Mouse (Mus musculus): ENCODE results near the gene Ccdc163.

The Ccdc163 gene

GRCm38 (mm10) chr4:116703804-116704203, 4.5 kb upstream of the Ccdc163 start:
- DNase-seq (ENCODE audit: low read depth, low spot score): peak; percentile 84

GRCm38 (mm10) chr4:116707666-116708065, 643 bp upstream of the Ccdc163 start:
- peak; percentile 43 for DNase-seq (ENCODE audit: low read depth, low spot score)

GRCm38 (mm10) chr4:116708791-116709390, 582 bp downstream of the Ccdc163 start:
- peak; percentile 33 for DNase-seq (ENCODE audit: low read depth, low spot score)

- no peak for DNase-seq (ENCODE audit: low read depth, low spot score)
These were observed 1.8 kb downstream of the Ccdc163 start for GRCm38 (mm10) chr4:116710154-116710553.

DNA sequence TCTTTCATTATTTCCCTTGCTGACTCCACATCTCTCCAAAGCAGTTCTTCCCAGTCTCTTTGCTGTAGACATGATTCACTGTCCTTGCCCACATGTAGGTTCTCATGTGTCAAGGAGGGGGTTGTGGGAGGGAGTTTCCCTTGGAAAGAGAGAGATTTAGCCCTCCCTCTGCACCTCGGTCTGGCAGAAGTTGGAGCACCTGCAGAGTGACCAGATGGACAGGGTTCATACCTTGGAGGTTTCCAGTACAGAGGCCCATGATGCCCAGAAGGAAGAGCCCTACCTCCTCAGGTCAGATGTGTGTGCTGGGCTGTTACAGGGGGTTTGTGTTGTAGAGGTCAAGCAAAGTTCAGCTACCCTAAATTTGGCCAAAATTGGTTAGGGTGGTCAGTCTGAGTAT, 4.2 kb downstream of the Ccdc163 start:
- DNase-seq (ENCODE audit: low read depth, low spot score): no peak

DNA sequence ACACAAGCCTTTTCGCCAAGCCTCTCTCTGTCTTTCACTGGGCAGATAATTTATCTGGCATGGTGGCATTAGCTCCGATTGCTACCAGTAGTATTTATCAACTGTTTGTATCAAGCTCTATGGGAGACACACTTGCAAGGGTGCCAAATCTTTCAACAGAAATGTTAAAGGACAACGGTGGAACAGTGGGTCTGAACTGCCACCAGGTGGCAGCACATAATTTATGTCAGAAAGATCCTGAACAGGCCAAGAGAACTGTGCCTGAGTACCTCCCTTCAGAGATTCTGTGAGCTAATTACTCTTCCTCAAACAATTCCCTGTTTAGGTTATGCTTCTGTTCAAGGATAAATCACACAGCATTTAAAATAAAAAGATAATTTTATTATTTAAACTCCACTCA, 11.1 kb downstream of the Ccdc163 start:
- peak; percentile 92 for DNase-seq (ENCODE audit: low read depth, low spot score)

- DNase-seq (ENCODE audit: low read depth, low spot score): peak; percentile 99
These were observed 12.2 kb downstream of the Ccdc163 start, which contains the start of gene Tesk2 for GRCm38 (mm10) chr4:116720343-116721097. TSS of gene Tesk2 (plus strand) at chr4:116720948.

GRCm38 (mm10) chr4:116721098-116721628, 12.9 kb downstream of the Ccdc163 start:
- no peak for DNase-seq (ENCODE audit: low read depth, low spot score)

- DNase-seq (ENCODE audit: low read depth, low spot score): no peak
These were observed 13.9 kb downstream of the Ccdc163 start for GRCm38 (mm10) chr4:116722230-116722629.

DNA sequence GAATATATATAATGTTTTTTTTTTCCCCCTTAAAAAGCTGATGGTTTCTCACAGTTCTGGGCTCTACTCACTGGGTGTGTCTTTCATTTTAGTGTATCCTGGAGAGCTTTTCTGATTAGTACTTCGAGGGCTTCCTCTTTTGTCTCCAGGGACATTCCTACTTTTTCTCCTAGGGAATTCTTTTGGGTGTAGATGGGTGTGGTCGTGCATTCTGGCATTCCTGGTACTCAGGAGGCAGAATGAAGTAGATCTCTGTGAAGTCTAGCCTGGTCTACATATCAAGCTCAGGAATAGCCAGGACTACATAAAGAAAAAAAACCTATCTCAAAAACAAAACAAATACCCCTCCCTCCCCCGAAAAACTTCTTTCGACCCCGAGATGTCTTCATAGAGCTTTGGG, 17.1 kb downstream of the Ccdc163 start:
- no peak for DNase-seq (ENCODE audit: low read depth, low spot score)

DNA sequence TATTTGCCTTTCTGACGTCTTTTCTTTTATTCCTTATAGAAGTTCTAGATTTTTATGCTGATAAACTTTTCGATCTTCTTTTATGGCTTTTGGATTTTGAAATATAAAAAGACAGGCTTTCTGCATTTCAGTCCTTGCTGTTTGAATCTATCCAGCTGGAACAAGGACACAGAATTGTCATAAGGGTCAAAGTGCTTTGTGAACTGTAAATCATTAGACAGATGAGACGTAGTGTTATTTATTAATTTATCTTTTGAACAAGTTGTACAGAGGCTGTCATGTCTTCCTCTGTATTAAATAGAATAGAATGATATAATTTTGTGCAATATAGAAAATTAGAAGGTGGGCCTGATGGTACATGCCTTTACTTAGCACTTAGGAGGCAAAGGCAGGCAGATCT, 19.1 kb downstream of the Ccdc163 start:
- no peak for DNase-seq (ENCODE audit: low read depth, low spot score)

DNA sequence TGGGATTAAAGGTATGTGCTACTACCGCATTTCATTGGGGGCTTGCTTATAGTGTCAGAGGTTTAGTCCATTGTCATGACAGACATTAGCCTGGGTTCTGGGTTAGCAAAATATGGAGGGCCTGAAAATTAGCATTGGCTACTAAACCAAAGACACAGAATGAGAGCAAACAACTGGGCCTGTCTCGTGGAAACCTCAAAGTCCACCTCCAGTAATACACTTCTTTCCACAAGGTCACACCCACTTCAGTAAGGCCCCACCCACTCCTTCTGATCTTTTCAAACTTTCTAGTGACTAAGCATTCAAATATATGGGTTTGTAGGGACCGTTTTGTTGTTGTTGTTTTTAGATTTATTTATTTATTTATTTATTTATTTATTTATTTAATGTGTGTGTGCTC, 21.2 kb downstream of the Ccdc163 start:
- no peak for DNase-seq (ENCODE audit: low read depth, low spot score)

- no peak for DNase-seq (ENCODE audit: low read depth, low spot score)
These were observed 22.8 kb downstream of the Ccdc163 start for GRCm38 (mm10) chr4:116731077-116731476.

- DNase-seq (ENCODE audit: low read depth, low spot score): no peak
These were observed 24.0 kb downstream of the Ccdc163 start for GRCm38 (mm10) chr4:116732355-116732754.

GRCm38 (mm10) chr4:116734996-116735395, 26.7 kb downstream of the Ccdc163 start:
- no peak for DNase-seq (ENCODE audit: low read depth, low spot score)

- DNase-seq (ENCODE audit: low read depth, low spot score): no peak
These were observed 30.9 kb downstream of the Ccdc163 start for GRCm38 (mm10) chr4:116738972-116739751.

- peak; percentile 57 for DNase-seq (ENCODE audit: low read depth, low spot score)
These were observed 41.4 kb downstream of the Ccdc163 start for GRCm38 (mm10) chr4:116749750-116750149.

- no peak for DNase-seq (ENCODE audit: low read depth, low spot score)
These were observed 53.6 kb downstream of the Ccdc163 start for GRCm38 (mm10) chr4:116761914-116762313.

DNA sequence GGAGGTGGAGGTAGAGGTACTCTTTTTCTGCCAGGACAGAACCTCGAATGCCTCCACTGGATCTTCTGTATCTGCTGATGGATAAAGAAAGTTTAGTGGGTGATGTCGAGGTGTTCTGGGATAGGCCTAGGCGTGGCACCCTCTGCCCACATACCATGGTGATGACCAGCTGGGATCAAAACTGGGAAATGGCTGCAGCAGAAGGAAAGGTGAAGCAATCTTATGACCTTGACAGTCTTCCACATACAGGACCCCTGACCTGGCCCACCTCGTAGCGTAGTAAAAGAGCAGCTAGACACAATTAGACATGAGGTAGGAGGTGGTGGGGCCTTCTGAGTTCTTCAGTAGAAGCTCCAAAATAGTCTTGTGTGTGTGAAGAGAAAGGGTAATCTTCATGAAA, 55.7 kb downstream of the Ccdc163 start:
- peak; percentile 48 for DNase-seq (ENCODE audit: low read depth, low spot score)

GRCm38 (mm10) chr4:116768510-116768909, 60.2 kb downstream of the Ccdc163 start:
- DNase-seq (ENCODE audit: low read depth, low spot score): no peak

DNA sequence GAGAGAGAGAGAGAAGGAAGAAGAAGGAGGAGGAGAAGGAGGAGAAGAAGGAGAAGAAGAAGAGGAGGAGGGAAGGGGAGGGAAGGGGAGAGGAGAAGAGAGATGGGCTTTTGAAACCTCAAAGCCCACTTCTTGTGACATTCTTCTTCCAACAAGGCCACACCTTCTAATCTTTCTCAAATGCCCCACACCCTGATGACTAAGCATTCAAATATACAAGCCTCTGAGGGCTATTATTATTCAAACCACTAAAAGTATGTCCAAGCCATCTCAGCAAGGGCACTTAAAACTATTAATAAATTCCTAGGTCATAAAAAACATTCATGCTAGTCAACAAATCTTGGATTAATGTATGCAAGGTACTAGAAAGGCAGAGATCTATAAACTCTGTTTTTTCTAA, 60.8 kb downstream of the Ccdc163 start:
- DNase-seq (ENCODE audit: low read depth, low spot score): peak; percentile 71

GRCm38 (mm10) chr4:116776391-116776790, 68.1 kb downstream of the Ccdc163 start:
- no peak for DNase-seq (ENCODE audit: low read depth, low spot score)

Data from 3T3-L1 (cell line).